Mouse (Mus musculus) neural tube, embryonic 13.5 days (tissue): ENCODE results near the gene Prss43. TPM values are rescaled to one million over a fixed set of nuclear protein-coding genes. Genes with fewer than 3 reads are reported as not detected.

Experiments used
- ATAC-seq: fragments of 200-750 bp; cut with Nextera tagmentation; 2 replicates; pipeline ENCODE4 v1.8.0; 2017; ENCODE audit warnings: low read depth, mild to moderate bottlenecking, moderate TSS enrichment, moderate library complexity
- H3K27ac ChIP-seq: fragments of 300-500 bp; sonication (generic); replicated peaks from 2 replicates; pipeline ENCODE4 v1.5.1; 2015; ENCODE audit warnings: moderate library complexity, mild to moderate bottlenecking, inconsistent platforms
- H3K27me3 ChIP-seq: fragments of 300-500 bp; sonication (generic); 2 replicates; pipeline ENCODE4 v1.6.1; 2015; ENCODE audit warnings: mild to moderate bottlenecking, inconsistent platforms
- H3K36me3 ChIP-seq: fragments of 300-500 bp; sonication (generic); 2 replicates; pipeline ENCODE4 v1.6.1; 2015; ENCODE audit warnings: mild to moderate bottlenecking, inconsistent platforms
- H3K4me1 ChIP-seq: fragments of 300-500 bp; sonication (generic); replicated peaks from 2 replicates; pipeline ENCODE4 v1.6.1; 2015; ENCODE audit warnings: inconsistent platforms
- H3K4me2 ChIP-seq: fragments of 300-500 bp; sonication (generic); 2 replicates; pipeline ENCODE4 v1.6.1; 2015; ENCODE audit warnings: inconsistent platforms, mild to moderate bottlenecking, moderate library complexity
- H3K4me3 ChIP-seq: fragments of 300-500 bp; sonication (generic); 2 replicates; pipeline ENCODE4 v1.5.1; 2015; ENCODE audit warnings: mild to moderate bottlenecking, inconsistent platforms
- H3K9ac ChIP-seq: fragments of 300-500 bp; sonication (generic); 2 replicates; pipeline ENCODE4 v1.6.1; 2015; ENCODE audit warnings: moderate library complexity, mild to moderate bottlenecking, inconsistent platforms
- H3K9me3 ChIP-seq: fragments of 300-500 bp; sonication (generic); 2 replicates; pipeline ENCODE4 v1.6.1; 2016; ENCODE audit warnings: inconsistent platforms
- WGBS: fragments of 180-500 bp; shearing (Covaris S2); methylation state at CpG from one replicate; pipeline ENCODE4 v1.1.7; 2015; 5-methylcytosine and 5-hydroxymethylcytosine counted together
- polyA plus RNA-seq: library from polyadenylated mRNA; unstranded; fragments of >200 nt; fragmentation: Nextera tagmentation; extraction: Ambion mirVana; gene quantifications from 2 replicates; pipeline ENCODE4 v1.2.1, GENCODE M21; 2015

The Prss43 gene
- polyA plus RNA-seq = not detected in 2 replicates

- Histone ChIP-seq H3K4me3 (no peak within 1 kb of the TSS), H3K27ac (no peak within 1 kb of the TSS), H3K27me3 (no peaks in the 10 kb centered on the region; the same call in 1 of the 2 replicates), H3K4me2 (no peak within 1 kb of the TSS), H3K36me3 (no peaks in the 10 kb centered on the region), H3K4me1 (no peaks in the 10 kb centered on the region), H3K9ac (no peak within 1 kb of the TSS), H3K9me3 (no peaks in the 10 kb centered on the region)
- WGBS = 87% methylated on average over 3 of the region's 3 CpGs
- ATAC-seq = no peak
These were observed at the start of gene Prss43 for GRCm38 (mm10) chr9:110826390-110826789. Gene Prss43 (plus strand): TSS chr9:110826690.

GRCm38 (mm10) chr9:110778100-110778499, 48.4 kb upstream of the Prss43 start:
- WGBS = 88% methylated on average over 1 of the region's 1 CpGs
- H3K4me2 ChIP-seq = no peak overlapping the region
- no peaks in the 10 kb centered on the region for H3K27me3 ChIP-seq
- ATAC-seq = no peak
- H3K4me1 ChIP-seq = peaks cover 15% of the 10 kb centered on the region
- H3K27ac ChIP-seq = no peak overlapping the region
- no peak overlapping the region for H3K9ac ChIP-seq
- H3K36me3 ChIP-seq = no peaks in the 10 kb centered on the region
- H3K4me3 ChIP-seq = no peak overlapping the region
- H3K9me3 ChIP-seq = no peaks in the 10 kb centered on the region

GRCm38 (mm10) chr9:110778559-110778958, 47.9 kb upstream of the Prss43 start:
- no peaks in the 10 kb centered on the region for H3K27me3 ChIP-seq
- H3K9me3 ChIP-seq = no peaks in the 10 kb centered on the region
- no peaks in the 10 kb centered on the region for H3K36me3 ChIP-seq
- H3K4me3 ChIP-seq = no peak overlapping the region
- no peak overlapping the region for H3K9ac ChIP-seq
- H3K27ac ChIP-seq = no peak overlapping the region
- WGBS = 87% methylated on average over 7 of the region's 7 CpGs
- no peak overlapping the region for H3K4me2 ChIP-seq
- H3K4me1 ChIP-seq = peaks cover 15% of the 10 kb centered on the region
- no peak for ATAC-seq

- Histone ChIP-seq H3K27ac (no peak overlapping the region), H3K4me1 (peaks cover 15% of the 10 kb centered on the region), H3K36me3 (no peaks in the 10 kb centered on the region), H3K4me3 (no peak overlapping the region), H3K27me3 (no peaks in the 10 kb centered on the region), H3K9ac (no peak overlapping the region), H3K4me2 (no peak overlapping the region), H3K9me3 (no peaks in the 10 kb centered on the region)
- WGBS = 59% methylated on average over 5 of the region's 5 CpGs
- ATAC-seq = no peak
These were observed 47.1 kb upstream of the Prss43 start for GRCm38 (mm10) chr9:110779242-110779913.

GRCm38 (mm10) chr9:110781256-110781721, 45.2 kb upstream of the Prss43 start:
- peak; percentile 97 for ATAC-seq
- under 1% methylated on average over 36 of the region's 43 CpGs for WGBS
- Histone ChIP-seq H3K4me3 (peak overlapping the region; percentile 50), H3K9me3 (no peaks in the 10 kb centered on the region), H3K27me3 (no peaks in the 10 kb centered on the region), H3K27ac (peak overlapping the region; percentile 81), H3K9ac (peak overlapping the region; percentile 83), H3K36me3 (no peaks in the 10 kb centered on the region), H3K4me1 (peaks cover 15% of the 10 kb centered on the region), H3K4me2 (peak overlapping the region; percentile 69)

- peak overlapping the region; percentile 83 for H3K9ac ChIP-seq
- peaks cover 15% of the 10 kb centered on the region for H3K4me1 ChIP-seq
- H3K27ac ChIP-seq = peak overlapping the region; percentile 81
- no peaks in the 10 kb centered on the region for H3K36me3 ChIP-seq
- no peaks in the 10 kb centered on the region for H3K9me3 ChIP-seq
- H3K4me3 ChIP-seq = peak overlapping the region; percentile 50
- H3K4me2 ChIP-seq = peak overlapping the region; percentile 69
- no peaks in the 10 kb centered on the region for H3K27me3 ChIP-seq
- ATAC-seq = peak; percentile 70
- 1% methylated on average over 23 of the region's 23 CpGs for WGBS
These were observed 44.8 kb upstream of the Prss43 start for GRCm38 (mm10) chr9:110781731-110782130.

GRCm38 (mm10) chr9:110783611-110784010, 42.9 kb upstream of the Prss43 start:
- Histone ChIP-seq H3K27ac (no peak overlapping the region), H3K4me3 (no peak overlapping the region), H3K4me2 (no peak overlapping the region), H3K27me3 (no peaks in the 10 kb centered on the region), H3K36me3 (no peaks in the 10 kb centered on the region), H3K4me1 (peaks cover 15% of the 10 kb centered on the region), H3K9me3 (no peaks in the 10 kb centered on the region), H3K9ac (no peak overlapping the region)
- WGBS = 32% methylated on average over 1 of the region's 1 CpGs
- no peak for ATAC-seq

- H3K4me3 ChIP-seq = no peak overlapping the region
- no peak overlapping the region for H3K4me2 ChIP-seq
- no peaks in the 10 kb centered on the region for H3K27me3 ChIP-seq
- no peaks in the 10 kb centered on the region for H3K4me1 ChIP-seq
- no peaks in the 10 kb centered on the region for H3K36me3 ChIP-seq
- no peak for ATAC-seq
- WGBS = 89% methylated on average over 3 of the region's 3 CpGs
- no peaks in the 10 kb centered on the region for H3K9me3 ChIP-seq
- no peak overlapping the region for H3K27ac ChIP-seq
- no peak overlapping the region for H3K9ac ChIP-seq
These were observed 38.3 kb upstream of the Prss43 start for GRCm38 (mm10) chr9:110788169-110788568.

- Histone ChIP-seq H3K4me3 (no peak overlapping the region), H3K9ac (no peak overlapping the region), H3K36me3 (no peaks in the 10 kb centered on the region), H3K9me3 (no peaks in the 10 kb centered on the region), H3K4me2 (no peak overlapping the region), H3K27me3 (no peaks in the 10 kb centered on the region), H3K4me1 (no peaks in the 10 kb centered on the region), H3K27ac (no peak overlapping the region)
- 73% methylated on average over 4 of the region's 4 CpGs for WGBS
- ATAC-seq = no peak
These were observed 36.0 kb upstream of the Prss43 start for GRCm38 (mm10) chr9:110790462-110790861.

GRCm38 (mm10) chr9:110797013-110797412, 29.5 kb upstream of the Prss43 start:
- Histone ChIP-seq H3K9me3 (no peaks in the 10 kb centered on the region), H3K4me1 (no peaks in the 10 kb centered on the region), H3K36me3 (no peaks in the 10 kb centered on the region), H3K27me3 (no peaks in the 10 kb centered on the region), H3K27ac (no peak overlapping the region), H3K4me2 (no peak overlapping the region), H3K9ac (no peak overlapping the region), H3K4me3 (no peak overlapping the region)
- ATAC-seq = no peak
- 82% methylated on average over 10 of the region's 10 CpGs for WGBS

- 96% methylated on average over 14 of the region's 14 CpGs for WGBS
- H3K4me3 ChIP-seq = no peak within 1 kb of the TSS
- no peak within 1 kb of the TSS for H3K27ac ChIP-seq
- H3K9ac ChIP-seq = no peak within 1 kb of the TSS
- H3K36me3 ChIP-seq = no peaks in the 10 kb centered on the region
- no peaks in the 10 kb centered on the region for H3K27me3 ChIP-seq
- H3K9me3 ChIP-seq = no peaks in the 10 kb centered on the region
- no peak for ATAC-seq
- no peaks in the 10 kb centered on the region for H3K4me1 ChIP-seq
- no peak within 1 kb of the TSS for H3K4me2 ChIP-seq
These were observed 28.6 kb upstream of the Prss43 start, which contains the start of gene Prss42 for GRCm38 (mm10) chr9:110797866-110798265. Gene Prss42 (plus strand): TSS chr9:110798166.

- 89% methylated on average over 8 of the region's 8 CpGs for WGBS
- ATAC-seq = no peak
- Histone ChIP-seq H3K36me3 (no peaks in the 10 kb centered on the region), H3K4me1 (no peaks in the 10 kb centered on the region), H3K9ac (no peak overlapping the region), H3K4me3 (no peak overlapping the region), H3K9me3 (no peaks in the 10 kb centered on the region), H3K27ac (no peak overlapping the region), H3K4me2 (no peak overlapping the region), H3K27me3 (no peaks in the 10 kb centered on the region)
These were observed 25.5 kb upstream of the Prss43 start for GRCm38 (mm10) chr9:110800834-110801479.
